Mouse (Mus musculus): ENCODE data around the gene Ankrd13d. TPM values are rescaled to one million over a fixed set of nuclear protein-coding genes. Genes with fewer than 3 reads are reported as not detected.
A peak's percentile ranks its signal among the peaks of the same experiment; 100 is the strongest.

The Ankrd13d gene
- polyA plus RNA-seq, 1 experiment, result 0.87 TPM

GRCm38 (mm10) chr19:4295391-4295790 is 12.5 kb upstream of the Ankrd13d start:
- peak overlapping the region; percentile 23; the same call in 1 of the 2 replicates for H3K27ac ChIP-seq (replicated peaks; ENCODE audit: low read depth, low read length)
- H3K4me1 ChIP-seq (ENCODE audit: control insufficient read depth, insufficient read depth, insufficient read length, low read length), result peaks cover 56% of the 10 kb centered on the region
- H3K4me3 ChIP-seq (ENCODE audit: insufficient read depth, low read depth, low read length), result no peak overlapping the region

DNA sequence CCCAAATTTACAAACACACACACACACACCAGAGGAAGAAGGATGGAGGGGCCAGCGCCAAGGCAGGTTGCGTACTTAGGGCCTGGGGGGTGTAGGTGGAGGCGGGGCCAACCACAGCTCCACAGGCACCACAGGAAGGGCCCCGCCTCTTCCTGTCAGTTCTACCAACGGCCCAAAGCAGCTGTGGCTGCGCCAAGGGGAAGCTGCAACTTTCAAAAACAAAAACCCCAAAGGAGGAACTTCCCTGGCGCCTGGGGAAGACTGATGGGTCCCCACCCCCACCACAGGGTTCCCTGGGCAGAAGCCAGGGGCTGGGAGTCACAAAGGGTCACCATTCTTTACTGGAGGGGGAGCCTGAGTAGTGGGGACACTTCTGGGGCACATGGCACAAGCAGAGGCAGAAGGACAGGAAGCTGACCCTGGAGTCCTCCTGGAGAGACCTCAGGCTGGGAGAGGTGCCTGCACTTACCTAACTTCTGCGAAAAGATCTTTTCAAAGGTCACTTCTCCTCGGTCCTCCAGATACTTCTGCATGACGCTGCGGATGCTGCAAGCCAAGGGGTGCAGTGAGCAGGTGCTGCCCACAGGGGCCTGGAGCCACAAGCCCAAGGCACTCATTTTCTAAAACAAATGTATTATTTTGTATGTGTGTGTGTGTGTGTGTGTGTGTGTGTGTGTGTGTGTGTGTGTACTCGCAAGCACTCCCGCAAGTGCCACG is 11.6 kb upstream of the Ankrd13d start:
- Histone ChIP-seq H3K4me1 (ENCODE audit: control insufficient read depth, insufficient read depth, insufficient read length, low read length) (peaks cover 48% of the 10 kb centered on the region), H3K4me3 (ENCODE audit: insufficient read depth, low read depth, low read length) (peak overlapping the region; percentile 11; the same call in 1 of the 2 replicates), H3K27ac (replicated peaks; ENCODE audit: low read depth, low read length) (peak overlapping the region; percentile 72)

- Histone ChIP-seq H3K4me1 (ENCODE audit: control insufficient read depth, insufficient read depth, insufficient read length, low read length) (peaks cover 18% of the 10 kb centered on the region), H3K27ac (replicated peaks; ENCODE audit: low read depth, low read length) (no peak overlapping the region), H3K4me3 (ENCODE audit: insufficient read depth, low read depth, low read length) (no peak overlapping the region)
Measured at GRCm38 (mm10) chr19:4291161-4291560, 8.2 kb upstream of the Ankrd13d start.

GRCm38 (mm10) chr19:4290749-4291148 is 7.8 kb upstream of the Ankrd13d start:
- no peak overlapping the region for H3K4me3 ChIP-seq (ENCODE audit: insufficient read depth, low read depth, low read length)
- H3K27ac ChIP-seq (replicated peaks; ENCODE audit: low read depth, low read length), result no peak overlapping the region
- peaks cover 17% of the 10 kb centered on the region for H3K4me1 ChIP-seq (ENCODE audit: control insufficient read depth, insufficient read depth, insufficient read length, low read length)

GRCm38 (mm10) chr19:4283653-4284052 is 716 bp upstream of the Ankrd13d start:
- H3K4me1 ChIP-seq (ENCODE audit: control insufficient read depth, insufficient read depth, insufficient read length, low read length), result no peaks in the 10 kb centered on the region
- 0 out of 2 replicates have a peak overlapping the region, but pooled peaks have one; percentile 15 for H3K27ac ChIP-seq (replicated peaks; ENCODE audit: low read depth, low read length)
- no peak overlapping the region; the same call in 1 of the 2 replicates for H3K4me3 ChIP-seq (ENCODE audit: insufficient read depth, low read depth, low read length)

DNA sequence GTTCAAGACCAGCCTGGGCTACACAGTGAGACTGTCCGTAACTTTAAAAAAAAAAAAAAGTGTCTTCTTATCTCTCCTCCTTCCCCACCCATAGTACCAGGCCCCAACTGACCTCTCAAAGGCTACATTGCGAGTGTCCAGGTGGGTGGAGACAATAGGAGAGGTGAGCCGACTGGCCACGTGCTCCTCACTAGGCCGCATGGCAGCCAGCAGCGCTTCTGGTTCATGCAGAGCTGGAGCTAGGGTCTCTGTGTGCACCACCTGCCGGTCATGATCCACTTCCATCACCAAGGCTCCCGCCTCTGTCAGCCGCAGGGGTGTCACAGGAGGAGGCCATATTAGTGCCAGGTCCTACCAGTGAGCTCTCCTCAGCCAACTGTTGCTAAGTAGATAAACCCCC is 2.5 kb downstream of the Ankrd13d start:
- Histone ChIP-seq H3K4me1 (ENCODE audit: control insufficient read depth, insufficient read depth, insufficient read length, low read length) (no peaks in the 10 kb centered on the region), H3K27ac (replicated peaks; ENCODE audit: low read depth, low read length) (no peak overlapping the region), H3K4me3 (ENCODE audit: insufficient read depth, low read depth, low read length) (no peak overlapping the region)

GRCm38 (mm10) chr19:4279487-4279886 is 3.5 kb downstream of the Ankrd13d start:
- Histone ChIP-seq H3K4me3 (ENCODE audit: insufficient read depth, low read depth, low read length) (no peak overlapping the region), H3K27ac (replicated peaks; ENCODE audit: low read depth, low read length) (no peak overlapping the region), H3K4me1 (ENCODE audit: control insufficient read depth, insufficient read depth, insufficient read length, low read length) (no peaks in the 10 kb centered on the region)

DNA sequence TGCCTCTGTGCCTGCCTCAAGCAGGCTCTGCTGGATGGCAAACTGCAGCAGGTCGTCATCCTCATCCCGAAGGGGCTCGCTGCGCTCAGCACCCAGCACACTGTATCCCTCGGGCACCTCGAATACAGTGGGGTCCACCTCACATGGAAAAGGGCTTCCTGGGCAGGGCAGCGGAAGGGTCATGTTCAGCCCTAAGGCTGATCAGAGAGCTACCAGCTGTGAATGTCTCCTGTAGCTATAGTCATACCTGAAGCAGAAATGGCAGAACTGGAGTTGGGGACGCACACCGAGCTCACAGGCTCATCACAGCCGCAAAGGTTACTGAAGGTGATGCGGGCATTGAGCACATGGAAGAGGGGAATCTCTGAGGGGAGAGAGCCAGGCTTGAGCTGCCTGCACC is 12.0 kb downstream of the Ankrd13d start:
- no peak overlapping the region for H3K27ac ChIP-seq (replicated peaks; ENCODE audit: low read depth, low read length)
- no peaks in the 10 kb centered on the region for H3K4me1 ChIP-seq (ENCODE audit: control insufficient read depth, insufficient read depth, insufficient read length, low read length)
- no peak overlapping the region for H3K4me3 ChIP-seq (ENCODE audit: insufficient read depth, low read depth, low read length)

DNA sequence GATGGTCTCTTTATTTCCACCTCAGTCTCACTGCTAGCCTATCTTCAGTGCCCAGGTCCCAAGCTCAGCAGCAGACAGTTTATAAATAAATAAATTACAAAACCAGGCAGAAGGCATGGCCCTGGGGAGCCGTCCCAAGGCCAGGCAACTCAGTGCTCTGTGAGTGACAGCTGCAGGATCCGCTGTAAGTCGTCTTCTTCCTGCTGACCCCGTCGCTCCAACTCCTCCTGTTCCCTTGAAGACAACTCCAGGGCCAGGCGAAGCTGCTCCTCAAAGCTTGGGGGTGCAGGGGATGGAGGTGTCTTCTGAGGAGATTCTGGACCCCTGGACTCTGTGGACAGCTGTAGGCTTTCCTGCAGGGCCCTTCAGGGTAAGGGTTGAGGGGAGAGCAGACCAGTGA is 12.8 kb downstream of the Ankrd13d start:
- Histone ChIP-seq H3K4me1 (ENCODE audit: control insufficient read depth, insufficient read depth, insufficient read length, low read length) (no peaks in the 10 kb centered on the region), H3K27ac (replicated peaks; ENCODE audit: low read depth, low read length) (no peak overlapping the region), H3K4me3 (ENCODE audit: insufficient read depth, low read depth, low read length) (no peak overlapping the region)

DNA sequence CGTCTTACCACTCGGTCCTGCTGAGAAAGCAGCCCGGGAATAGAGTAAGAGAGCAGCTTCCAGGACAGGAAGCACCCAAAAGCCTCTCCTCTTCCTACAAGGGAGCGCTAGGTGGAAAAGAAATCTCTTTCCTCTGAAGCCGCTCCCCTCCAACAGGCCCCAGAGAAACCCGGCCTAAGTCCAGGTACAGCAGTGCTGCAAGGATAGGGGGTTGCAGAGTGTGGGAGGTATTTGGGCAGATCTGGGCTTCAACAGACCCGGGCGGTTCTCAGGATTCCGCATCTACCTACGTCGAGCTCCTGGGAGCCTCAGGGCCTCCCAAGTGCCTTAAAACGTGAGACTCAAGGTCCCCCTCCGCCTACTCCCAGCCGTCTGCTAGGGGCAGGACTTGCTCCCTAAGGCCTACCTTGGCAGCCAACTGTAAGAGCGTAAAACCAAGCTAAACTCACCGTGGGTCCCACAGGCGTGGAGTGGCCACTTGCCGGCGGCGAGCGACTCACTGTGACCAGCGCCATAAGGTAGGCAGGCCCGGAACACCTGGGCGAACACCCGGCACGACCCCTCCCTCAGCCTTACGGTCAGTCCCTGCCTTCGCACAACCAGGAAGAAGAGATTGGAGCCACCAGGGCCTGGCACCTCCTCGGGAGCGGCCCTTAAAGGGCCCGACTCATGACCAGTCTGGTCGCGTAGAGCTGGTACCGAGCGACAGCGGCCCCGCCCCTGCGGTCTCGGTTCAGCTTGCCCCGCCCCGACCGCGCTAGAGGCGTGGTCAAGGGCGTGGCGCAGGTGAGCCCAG is 14.2 kb downstream of the Ankrd13d start, which contains the start of gene Ssh3:
TSS of gene Ssh3 (minus strand) at position 615 of the 796 bp plus-strand sequence.
- Histone ChIP-seq H3K4me1 (ENCODE audit: control insufficient read depth, insufficient read depth, insufficient read length, low read length) (no peaks in the 10 kb centered on the region), H3K27ac (replicated peaks; ENCODE audit: low read depth, low read length) (no peak within 1 kb of the TSS), H3K4me3 (ENCODE audit: insufficient read depth, low read depth, low read length) (peak within 1 kb of the TSS; percentile 85)

- no peak overlapping the region for H3K4me3 ChIP-seq (ENCODE audit: insufficient read depth, low read depth, low read length)
- H3K27ac ChIP-seq (replicated peaks; ENCODE audit: low read depth, low read length), result no peak overlapping the region
- no peaks in the 10 kb centered on the region for H3K4me1 ChIP-seq (ENCODE audit: control insufficient read depth, insufficient read depth, insufficient read length, low read length)
Measured at GRCm38 (mm10) chr19:4265956-4266355, 17.0 kb downstream of the Ankrd13d start.

DNA sequence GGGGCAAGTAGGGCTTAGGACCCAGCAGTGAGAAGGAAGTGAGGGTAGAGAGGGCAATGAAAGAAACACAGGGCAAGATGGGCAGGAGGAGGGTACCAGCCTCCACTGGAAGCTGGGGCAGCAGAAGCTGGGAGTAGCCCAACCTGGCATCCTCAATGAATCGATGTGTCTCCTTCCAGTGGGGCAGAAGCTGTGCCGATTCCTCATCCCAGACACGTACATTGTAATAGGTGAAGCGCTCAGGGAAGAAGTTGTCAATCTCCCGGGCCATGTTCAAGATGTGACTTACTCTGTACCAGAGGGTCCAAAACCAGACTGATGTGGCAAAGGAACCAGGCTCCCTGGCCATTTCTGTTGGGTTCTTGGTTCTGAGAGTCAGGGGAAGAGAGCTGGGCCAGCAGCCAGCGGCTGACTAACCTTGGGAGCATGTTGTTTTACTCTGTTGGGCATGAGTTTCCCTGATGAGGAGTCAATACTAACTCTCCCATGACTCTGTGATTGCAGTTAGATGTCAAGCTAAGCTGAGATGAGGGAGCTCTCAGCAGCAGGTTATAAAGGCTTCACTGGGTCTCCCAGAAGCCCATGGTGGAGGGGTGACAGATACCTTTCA is 18.7 kb downstream of the Ankrd13d start:
- no peak overlapping the region for H3K27ac ChIP-seq (replicated peaks; ENCODE audit: low read depth, low read length)
- H3K4me3 ChIP-seq (ENCODE audit: insufficient read depth, low read depth, low read length), result no peak overlapping the region
- no peaks in the 10 kb centered on the region for H3K4me1 ChIP-seq (ENCODE audit: control insufficient read depth, insufficient read depth, insufficient read length, low read length)

DNA sequence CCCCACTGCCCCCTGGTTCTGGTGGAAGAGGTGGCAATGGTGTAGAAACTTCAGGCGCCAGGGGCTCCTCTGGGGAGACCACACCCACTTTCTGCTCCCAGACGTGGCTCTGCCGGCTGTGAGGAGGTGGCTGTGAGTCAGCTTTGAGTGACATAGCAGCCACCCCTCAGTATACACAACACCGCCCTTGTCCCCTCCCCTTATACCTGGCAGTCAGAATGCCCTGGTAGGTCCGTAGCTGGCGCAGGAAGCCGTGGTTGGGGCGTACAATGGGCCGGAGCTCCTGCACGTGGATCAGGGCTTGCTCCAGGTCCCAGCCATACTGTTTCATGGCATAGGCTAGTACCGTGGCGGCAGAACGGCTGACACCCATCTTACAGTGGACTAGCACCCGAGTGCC is 19.2 kb downstream of the Ankrd13d start:
- Histone ChIP-seq H3K4me1 (ENCODE audit: control insufficient read depth, insufficient read depth, insufficient read length, low read length) (no peaks in the 10 kb centered on the region), H3K4me3 (ENCODE audit: insufficient read depth, low read depth, low read length) (no peak overlapping the region), H3K27ac (replicated peaks; ENCODE audit: low read depth, low read length) (no peak overlapping the region)

DNA sequence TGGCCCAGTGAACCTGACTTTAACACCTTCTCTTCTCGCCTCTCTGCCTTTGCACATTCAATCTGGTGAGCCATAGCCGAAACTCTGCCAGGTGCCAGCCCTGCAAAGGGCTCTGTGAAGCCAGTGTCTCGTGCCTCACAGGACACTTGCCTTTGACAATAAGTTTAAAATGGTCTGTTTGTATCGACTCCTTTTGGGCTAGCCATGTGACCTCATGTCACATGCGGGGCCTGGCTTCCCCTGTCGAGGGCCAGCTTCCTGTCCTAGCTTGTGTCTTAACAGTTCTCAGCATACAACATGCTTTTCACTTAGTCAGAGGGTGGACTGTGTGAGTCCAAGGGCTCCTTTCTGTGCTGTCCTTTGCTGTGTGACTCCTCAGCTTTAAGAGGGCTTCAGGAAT is 20.2 kb downstream of the Ankrd13d start:
- Histone ChIP-seq H3K27ac (replicated peaks; ENCODE audit: low read depth, low read length) (no peak overlapping the region), H3K4me3 (ENCODE audit: insufficient read depth, low read depth, low read length) (no peak overlapping the region), H3K4me1 (ENCODE audit: control insufficient read depth, insufficient read depth, insufficient read length, low read length) (no peaks in the 10 kb centered on the region)

- Histone ChIP-seq H3K4me3 (ENCODE audit: insufficient read depth, low read depth, low read length) (no peak overlapping the region), H3K4me1 (ENCODE audit: control insufficient read depth, insufficient read depth, insufficient read length, low read length) (no peaks in the 10 kb centered on the region), H3K27ac (replicated peaks; ENCODE audit: low read depth, low read length) (no peak overlapping the region)
Measured at GRCm38 (mm10) chr19:4261038-4261698, 21.8 kb downstream of the Ankrd13d start.
